Mouse (Mus musculus): Measurements from ENCODE around the gene Fads6. TPM values are rescaled to one million over a fixed set of nuclear protein-coding genes. Genes with fewer than 3 reads are reported as not detected.

The Fads6 gene
- polyA plus RNA-seq, 1 experiment from 2014 or later: 0.52 TPM

DNA sequence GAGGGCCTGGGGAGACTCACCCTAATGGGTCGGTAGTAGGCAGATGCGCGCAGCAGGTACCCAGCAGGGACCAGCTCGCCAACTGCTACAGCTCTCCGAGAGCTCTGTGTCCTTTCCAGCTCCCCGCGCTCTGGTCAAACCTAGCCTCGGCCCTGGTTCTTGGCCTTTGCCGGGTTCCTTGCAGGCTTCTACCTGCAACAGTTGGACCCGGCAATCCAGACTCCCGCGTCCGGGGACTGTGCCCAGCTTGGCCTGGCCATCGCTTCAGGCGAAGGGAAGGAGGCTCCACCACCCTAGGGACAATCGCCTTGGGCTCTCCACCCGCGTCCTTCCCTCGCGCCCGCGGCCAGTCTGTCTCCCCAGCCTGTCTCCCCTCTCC, 31.1 kb downstream of the Fads6 start:
- no peaks in the 10 kb centered on the region for H3K36me3 ChIP-seq (ENCODE audit: inconsistent target)

DNA sequence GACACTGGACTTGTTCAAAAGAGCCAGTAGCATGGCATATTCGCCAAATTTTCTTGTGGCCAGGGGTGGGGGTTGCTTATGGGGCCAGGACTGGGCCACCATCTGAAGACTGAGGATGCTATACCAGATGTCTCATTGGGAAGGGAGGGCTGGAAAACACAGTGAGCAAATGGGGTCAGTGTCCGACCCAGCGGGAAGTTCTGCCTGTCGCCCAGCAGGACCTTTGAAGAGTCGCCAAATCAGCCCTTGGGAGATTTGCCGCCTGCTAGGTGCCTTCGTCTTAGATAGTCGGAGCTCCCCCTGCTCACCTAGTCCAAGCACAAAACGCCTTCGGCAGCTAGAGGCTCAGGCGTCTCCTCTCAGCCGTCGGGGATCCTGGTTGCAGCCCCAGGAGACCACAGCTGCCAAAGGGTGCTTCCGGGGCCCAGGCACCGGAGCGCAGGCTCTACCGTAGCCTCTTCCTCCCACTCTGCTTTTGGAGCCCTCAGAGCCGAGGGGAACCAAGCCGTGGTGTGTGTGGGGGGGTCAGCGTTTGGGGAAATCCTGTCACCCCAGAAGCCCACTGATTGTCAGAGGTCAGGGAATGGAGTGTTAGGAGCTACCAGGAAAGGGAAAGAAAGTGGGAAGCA, 31.6 kb downstream of the Fads6 start:
- Histone ChIP-seq H3K79me2 (ENCODE audit: inconsistent target) (no peaks in the 10 kb centered on the region), H3K36me3 (ENCODE audit: inconsistent target) (no peaks in the 10 kb centered on the region), H3K27ac (no peak overlapping the region), H3K4me3 (ENCODE audit: inconsistent target) (no peak overlapping the region)
- WGBS (ENCODE audit: missing documents): 8% methylated on average over 20 of the region's 20 CpGs

More for the DNA sequence above, 31.1 kb downstream of the Fads6 start:
- WGBS (ENCODE audit: missing documents): 9% methylated on average over 22 of the region's 22 CpGs
- Histone ChIP-seq H3K4me3 (ENCODE audit: inconsistent target) (no peak overlapping the region), H3K27ac (no peak overlapping the region), H3K79me2 (ENCODE audit: inconsistent target) (no peaks in the 10 kb centered on the region)

DNA sequence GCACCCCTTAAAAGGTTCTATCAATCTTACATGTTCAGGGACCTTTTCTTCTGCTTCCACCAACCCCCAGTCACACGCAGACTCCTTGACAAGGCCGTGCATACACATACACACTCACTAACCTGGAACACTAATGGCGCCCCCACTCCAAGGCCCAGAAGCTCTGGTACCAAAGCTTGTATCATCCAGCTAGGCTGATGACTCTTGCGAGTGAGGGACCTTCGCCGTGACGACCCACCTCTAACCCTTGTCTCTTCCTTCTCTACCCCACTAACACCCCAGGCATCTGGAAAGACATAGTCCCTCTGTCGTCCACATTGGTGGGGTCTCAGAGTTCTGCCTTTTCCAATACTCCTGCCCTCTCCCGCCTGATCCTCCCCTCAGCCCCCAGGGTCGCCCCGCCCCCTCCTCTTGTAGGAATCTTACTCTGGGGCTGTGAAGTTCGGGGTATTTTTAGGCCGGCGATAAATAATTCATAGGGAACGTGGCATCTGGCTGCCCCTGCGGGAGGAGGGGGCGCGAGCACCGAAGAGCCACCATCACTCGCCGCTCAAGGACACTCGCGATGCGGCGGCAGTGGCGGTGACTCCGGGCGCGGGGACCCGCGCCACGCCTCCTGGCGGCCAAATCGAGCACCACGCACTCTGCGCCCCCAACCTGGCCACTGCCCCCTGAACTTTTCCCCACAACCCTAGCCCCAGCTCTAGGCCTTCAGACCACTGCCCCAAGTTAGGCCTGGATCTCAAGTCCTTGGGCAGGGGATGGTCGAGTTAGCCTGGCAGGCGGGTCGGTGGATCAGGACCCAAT, 32.4 kb downstream of the Fads6 start:
- Histone ChIP-seq H3K27ac (no peak overlapping the region), H3K36me3 (ENCODE audit: inconsistent target) (no peaks in the 10 kb centered on the region), H3K79me2 (ENCODE audit: inconsistent target) (no peaks in the 10 kb centered on the region), H3K4me3 (ENCODE audit: inconsistent target) (no peak overlapping the region)
- WGBS (ENCODE audit: missing documents): 13% methylated on average over 39 of the region's 39 CpGs

DNA sequence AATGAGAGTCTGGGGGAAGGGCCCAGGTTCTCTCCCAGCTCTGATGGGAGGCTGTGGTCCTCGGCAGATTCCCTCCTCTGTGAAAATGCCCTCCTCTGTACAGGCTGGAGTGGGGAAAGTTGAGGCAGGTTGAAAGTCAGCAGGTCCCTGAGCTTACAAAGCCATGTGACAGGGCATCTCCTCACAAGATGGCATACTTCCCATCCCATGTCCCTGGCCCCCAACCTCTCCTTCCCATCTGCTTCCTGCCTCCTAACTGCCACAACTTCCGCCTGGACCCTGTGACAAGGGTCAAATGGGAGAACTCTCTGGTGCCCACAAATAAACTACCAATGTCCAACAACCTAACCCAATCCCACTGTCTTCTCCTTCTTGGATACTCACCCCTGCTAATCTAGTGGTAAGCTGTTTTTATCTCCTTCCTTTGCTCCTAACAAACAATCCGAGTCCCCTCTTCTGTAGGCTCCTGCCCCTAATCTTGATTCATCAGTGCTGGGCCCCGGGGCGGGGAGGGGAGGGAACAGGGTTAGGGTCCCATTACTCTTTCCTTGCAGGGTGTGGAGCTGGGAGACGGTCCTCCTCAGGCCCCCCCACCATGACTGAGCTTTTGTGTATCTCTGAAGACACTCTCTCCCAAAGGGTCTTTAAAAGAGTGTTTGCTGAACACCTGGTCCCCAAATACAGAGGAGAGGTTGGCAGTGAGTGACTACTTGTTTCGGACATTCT, 33.2 kb downstream of the Fads6 start:
- no peak overlapping the region for H3K4me3 ChIP-seq (ENCODE audit: inconsistent target)

DNA sequence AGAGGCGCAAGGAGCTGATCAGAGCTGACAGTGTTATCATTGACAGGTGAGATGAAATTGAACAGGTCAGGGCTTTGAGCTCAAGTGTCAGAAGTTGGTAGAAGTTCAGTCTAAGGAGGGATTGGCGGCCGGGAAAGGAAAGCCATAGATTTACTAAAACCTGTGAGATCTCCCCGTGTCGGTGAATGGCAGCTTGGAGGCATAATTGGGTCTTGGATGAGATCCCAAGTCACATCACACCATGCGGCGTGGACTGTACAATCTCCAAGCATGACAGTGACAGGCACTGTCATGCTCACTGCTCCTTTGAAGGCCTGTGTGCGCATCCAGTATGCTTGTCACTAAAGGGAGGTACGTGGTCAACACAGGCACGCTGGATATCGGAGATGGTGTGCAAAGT, 34.5 kb downstream of the Fads6 start:
- Histone ChIP-seq H3K27ac (no peak overlapping the region), H3K79me2 (ENCODE audit: inconsistent target) (no peaks in the 10 kb centered on the region), H3K36me3 (ENCODE audit: inconsistent target) (no peaks in the 10 kb centered on the region), H3K4me3 (ENCODE audit: inconsistent target) (no peak overlapping the region)
- WGBS (ENCODE audit: missing documents): 93% methylated on average over 11 of the region's 11 CpGs

More for the DNA sequence above, 33.2 kb downstream of the Fads6 start:
- Histone ChIP-seq H3K79me2 (ENCODE audit: inconsistent target) (no peaks in the 10 kb centered on the region), H3K36me3 (ENCODE audit: inconsistent target) (no peaks in the 10 kb centered on the region), H3K27ac (no peak overlapping the region)
- 81% methylated on average over 7 of the region's 7 CpGs for WGBS (ENCODE audit: missing documents)

DNA sequence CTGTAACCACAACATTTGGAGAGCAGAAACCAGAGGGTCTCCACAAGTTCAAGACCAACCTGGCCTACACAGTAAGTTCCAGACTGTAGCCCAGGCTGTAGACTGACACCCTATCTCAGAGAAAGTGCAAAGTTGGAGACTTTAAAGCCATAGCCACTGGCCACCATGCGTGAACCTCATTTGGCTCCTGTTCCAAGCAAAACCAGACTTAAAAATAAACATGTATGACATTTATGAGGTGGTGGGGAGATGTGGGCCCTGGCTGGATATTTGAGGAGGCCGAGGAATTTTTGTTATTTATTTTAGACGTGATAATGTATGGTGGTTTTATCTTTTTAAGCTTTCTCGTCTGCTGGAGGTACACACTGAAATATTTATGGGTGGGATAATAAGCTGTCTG, 38.3 kb downstream of the Fads6 start:
- WGBS (ENCODE audit: missing documents): 91% methylated on average over 4 of the region's 4 CpGs

DNA sequence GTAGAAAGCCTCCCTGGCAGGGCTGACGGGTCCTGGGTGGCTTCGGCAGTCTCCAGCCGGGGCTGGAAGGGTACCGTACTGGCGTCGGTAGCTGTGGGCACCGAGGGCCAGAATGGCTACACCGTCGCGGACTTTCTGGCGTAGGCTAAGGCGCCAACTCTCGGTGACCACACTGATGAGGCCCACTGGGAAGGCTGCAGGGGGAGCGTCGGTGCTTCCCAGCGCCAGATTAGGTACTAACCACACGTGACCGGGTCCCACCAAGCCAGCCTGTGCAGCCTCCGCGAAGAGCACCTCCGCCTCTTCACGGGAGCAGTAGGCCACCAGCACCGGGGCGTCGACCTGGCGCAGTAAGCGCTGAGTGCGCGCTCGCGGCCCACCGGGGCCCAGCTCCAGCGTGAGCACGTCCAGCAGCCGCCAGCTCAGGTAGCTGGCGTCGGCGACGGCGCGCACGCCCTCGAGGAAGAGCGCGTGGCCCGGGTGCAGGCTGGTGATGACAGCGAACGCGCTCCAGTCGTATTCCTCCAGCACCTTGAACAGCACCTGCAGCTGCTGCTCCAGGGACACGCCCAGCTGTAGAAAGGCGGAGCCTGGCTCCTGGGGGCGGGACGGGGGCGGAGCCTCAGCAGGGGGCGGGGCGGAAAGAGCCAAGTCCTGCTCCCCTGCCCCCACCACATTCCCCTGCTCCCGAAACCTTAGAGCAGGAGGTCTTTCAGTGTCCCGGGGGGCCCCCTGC, 39.5 kb downstream of the Fads6 start:
- Histone ChIP-seq H3K27ac (no peak overlapping the region), H3K36me3 (ENCODE audit: inconsistent target) (no peaks in the 10 kb centered on the region), H3K79me2 (ENCODE audit: inconsistent target) (no peaks in the 10 kb centered on the region), H3K4me3 (ENCODE audit: inconsistent target) (no peak overlapping the region)
- 23% methylated on average over 35 of the region's 59 CpGs for WGBS (ENCODE audit: missing documents)

More for the DNA sequence above, 38.3 kb downstream of the Fads6 start:
- Histone ChIP-seq H3K4me3 (ENCODE audit: inconsistent target) (no peak overlapping the region), H3K27ac (no peak overlapping the region), H3K79me2 (ENCODE audit: inconsistent target) (no peaks in the 10 kb centered on the region), H3K36me3 (ENCODE audit: inconsistent target) (no peaks in the 10 kb centered on the region)

DNA sequence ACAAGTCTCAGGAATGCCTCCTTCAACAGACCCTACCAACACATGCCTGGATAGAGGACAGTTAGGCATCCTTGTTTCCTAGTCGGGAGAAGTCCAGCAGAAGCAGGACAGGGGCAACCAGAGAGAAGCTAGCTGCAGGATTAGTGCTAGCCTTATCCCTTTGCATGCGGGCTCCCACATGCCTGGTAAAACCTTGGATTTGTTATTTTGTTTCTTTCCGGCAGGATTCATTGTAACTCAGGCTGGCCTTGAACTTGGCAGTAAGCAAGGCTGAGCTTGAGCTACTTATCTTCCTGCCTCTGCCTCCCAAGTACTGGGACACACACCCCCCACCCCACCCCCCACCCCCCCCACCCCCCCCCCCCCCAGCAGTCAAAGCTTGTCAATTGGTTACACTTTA, 46.2 kb downstream of the Fads6 start:
- H3K36me3 ChIP-seq (ENCODE audit: inconsistent target): no peaks in the 10 kb centered on the region
- WGBS (ENCODE audit: missing documents): 83% methylated on average over 3 of the region's 3 CpGs
- H3K4me3 ChIP-seq (ENCODE audit: inconsistent target): no peak overlapping the region
- no peaks in the 10 kb centered on the region for H3K79me2 ChIP-seq (ENCODE audit: inconsistent target)
- H3K27ac ChIP-seq: no peak overlapping the region

DNA sequence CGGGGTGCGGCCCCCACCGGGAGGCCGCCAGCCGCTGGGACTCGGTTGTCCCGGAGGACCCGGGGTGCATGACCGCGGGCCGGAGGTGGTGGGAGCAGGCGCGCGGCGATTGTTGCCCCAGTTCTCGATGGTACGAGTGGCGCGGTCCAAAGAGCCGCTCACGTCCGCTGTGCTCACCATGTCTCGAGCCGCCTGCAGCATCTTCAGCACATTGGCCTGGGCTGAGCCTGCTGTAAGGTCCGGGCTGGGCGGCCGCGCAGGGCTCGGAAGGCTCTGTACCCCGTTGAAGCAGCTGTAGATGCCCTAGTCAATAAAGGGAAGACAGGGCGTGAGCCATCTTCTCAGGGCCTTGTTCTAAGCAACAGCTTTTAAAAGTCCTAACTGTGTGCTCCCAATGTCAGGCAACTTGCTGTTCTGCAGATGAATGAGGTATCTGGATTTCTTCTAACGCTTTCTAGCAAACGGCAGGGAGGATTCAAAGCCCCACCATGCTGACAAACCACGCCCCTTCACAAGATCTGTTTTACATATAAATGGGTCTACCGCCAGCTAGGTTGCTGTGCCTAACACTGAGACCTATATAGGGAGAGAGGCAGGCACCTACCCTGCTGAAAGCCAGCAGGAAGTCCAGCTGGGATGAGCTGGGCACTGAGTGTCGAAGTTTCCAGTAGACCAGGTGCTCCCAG, 46.9 kb downstream of the Fads6 start:
- no peak overlapping the region for H3K4me3 ChIP-seq (ENCODE audit: inconsistent target)
- no peaks in the 10 kb centered on the region for H3K79me2 ChIP-seq (ENCODE audit: inconsistent target)
- WGBS (ENCODE audit: missing documents): 9% methylated on average over 36 of the region's 36 CpGs
- H3K27ac ChIP-seq: no peak overlapping the region
- peaks cover 4% of the 10 kb centered on the region; the same call in 1 of the 2 replicates for H3K36me3 ChIP-seq (ENCODE audit: inconsistent target)

DNA sequence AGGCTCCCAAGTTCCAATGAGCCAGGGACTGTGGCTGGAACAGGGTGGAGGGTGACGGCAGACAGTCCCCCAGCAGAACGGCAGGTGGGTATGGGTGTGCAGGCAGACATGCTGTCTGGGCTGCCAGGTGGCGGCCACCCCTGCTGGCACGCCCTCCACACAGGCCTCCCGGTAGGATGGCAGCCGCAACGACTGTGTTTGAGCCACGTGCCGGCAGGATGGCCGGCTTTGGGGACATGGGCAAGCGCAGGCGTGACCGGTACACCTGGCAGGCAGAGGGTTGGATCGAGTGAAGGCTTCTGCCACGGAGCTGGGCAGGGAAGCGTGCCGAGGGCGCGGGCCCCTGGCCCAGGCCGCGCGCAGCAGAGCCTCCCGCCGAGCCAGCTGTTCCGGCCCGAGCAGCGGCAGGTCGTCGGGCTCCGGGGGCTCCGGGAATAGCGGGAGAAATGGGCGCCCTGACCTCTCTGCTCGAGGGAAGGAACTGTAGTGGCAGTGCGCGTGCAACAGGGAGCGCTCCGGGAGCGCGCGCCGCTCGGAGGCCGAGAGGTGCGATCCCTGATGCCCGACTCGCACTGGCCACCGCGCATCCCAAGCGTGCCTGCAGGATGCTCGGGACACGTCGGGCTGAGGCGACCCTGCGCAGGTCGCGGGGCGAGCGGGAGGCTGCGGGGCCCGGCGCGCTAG, 47.6 kb downstream of the Fads6 start:
- no peaks in the 10 kb centered on the region for H3K79me2 ChIP-seq (ENCODE audit: inconsistent target)
- H3K4me3 ChIP-seq (ENCODE audit: inconsistent target): no peak overlapping the region
- WGBS (ENCODE audit: missing documents): 4% methylated on average over 63 of the region's 63 CpGs
- no peak overlapping the region for H3K27ac ChIP-seq
- H3K36me3 ChIP-seq (ENCODE audit: inconsistent target): peaks cover 10% of the 10 kb centered on the region; the same call in 1 of the 2 replicates

DNA sequence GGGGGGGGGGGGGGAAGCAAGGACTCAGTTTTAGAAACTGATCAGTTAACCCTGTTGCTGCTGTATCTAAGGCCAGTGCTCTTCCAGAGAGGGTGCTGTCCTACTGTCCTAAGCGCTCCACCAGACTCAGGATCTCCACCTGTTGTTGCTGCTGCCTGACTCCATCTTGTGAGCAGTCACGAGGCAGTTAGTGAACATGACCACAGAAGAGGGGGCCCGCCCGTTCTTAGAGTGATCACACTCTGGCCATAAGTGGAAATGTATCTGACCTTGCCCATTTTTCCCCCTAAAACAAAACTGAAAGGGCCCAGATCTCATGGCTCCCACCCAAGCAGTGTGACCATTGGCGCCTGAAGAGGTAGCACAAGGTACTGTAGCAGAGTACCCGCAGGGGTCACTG, 49.5 kb downstream of the Fads6 start:
- no peaks in the 10 kb centered on the region; the same call in 1 of the 2 replicates for H3K79me2 ChIP-seq (ENCODE audit: inconsistent target)

DNA sequence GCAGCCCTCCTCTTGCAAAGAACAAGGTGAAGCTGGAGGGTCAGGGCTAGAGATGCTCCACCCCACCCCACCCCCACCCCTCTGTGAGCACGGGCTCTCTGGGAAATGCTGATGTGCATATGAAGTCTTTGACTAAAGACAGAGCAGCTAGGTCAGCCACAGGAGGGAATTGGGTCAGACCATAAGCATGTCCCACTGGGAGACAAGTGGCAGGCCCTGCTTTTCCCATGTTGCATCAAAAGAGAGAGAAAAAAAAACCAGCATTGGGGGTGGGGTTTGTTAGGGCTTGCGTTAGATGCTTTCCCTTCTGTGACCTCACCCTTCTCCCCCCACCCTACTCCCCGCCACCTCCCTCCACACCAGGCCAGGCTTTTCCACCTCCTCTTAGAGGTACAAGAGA, 50.2 kb downstream of the Fads6 start:
- Histone ChIP-seq H3K27ac (no peak overlapping the region), H3K36me3 (ENCODE audit: inconsistent target) (peaks cover 36% of the 10 kb centered on the region), H3K79me2 (ENCODE audit: inconsistent target) (no peaks in the 10 kb centered on the region; the same call in 1 of the 2 replicates), H3K4me3 (ENCODE audit: inconsistent target) (no peak overlapping the region)
- 19% methylated on average over 2 of the region's 3 CpGs for WGBS (ENCODE audit: missing documents)

More for the DNA sequence above, 49.5 kb downstream of the Fads6 start:
- H3K36me3 ChIP-seq (ENCODE audit: inconsistent target): peaks cover 29% of the 10 kb centered on the region
- 48% methylated on average over 6 of the region's 6 CpGs for WGBS (ENCODE audit: missing documents)
- H3K4me3 ChIP-seq (ENCODE audit: inconsistent target): no peak overlapping the region
- no peak overlapping the region for H3K27ac ChIP-seq

DNA sequence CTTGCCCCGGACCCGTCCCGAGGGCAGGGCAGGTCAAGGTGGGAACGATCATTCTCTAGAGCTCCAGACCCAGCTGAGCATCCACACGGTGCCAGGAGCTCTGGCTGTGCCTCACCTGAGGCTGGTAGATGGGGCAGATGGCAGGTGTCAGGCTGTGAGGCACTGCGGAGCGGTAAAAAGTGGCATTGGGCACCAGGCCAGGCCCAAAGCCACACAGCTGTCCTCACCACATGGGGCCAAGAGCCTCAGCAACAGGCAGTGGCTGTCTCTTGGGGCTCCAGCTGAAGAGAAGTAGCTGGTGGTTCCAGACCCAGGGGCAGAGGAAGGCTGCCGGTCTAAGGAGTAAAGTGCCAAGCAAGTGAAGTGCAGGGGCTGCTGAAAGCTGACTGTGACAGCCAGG, 51.1 kb downstream of the Fads6 start:
- WGBS (ENCODE audit: missing documents): 67% methylated on average over 8 of the region's 8 CpGs
- Histone ChIP-seq H3K4me3 (ENCODE audit: inconsistent target) (no peak overlapping the region), H3K27ac (no peak overlapping the region), H3K36me3 (ENCODE audit: inconsistent target) (peaks cover 45% of the 10 kb centered on the region), H3K79me2 (ENCODE audit: inconsistent target) (no peaks in the 10 kb centered on the region; the same call in 1 of the 2 replicates)
